Mouse (Mus musculus) CD4-positive, CD25-positive, alpha-beta regulatory T cell, adult 4 months (primary cell): ENCODE results near the gene Drc1. TPM values are rescaled to one million over a fixed set of nuclear protein-coding genes. Genes with fewer than 3 reads are reported as not detected.

Source experiments
- polyA plus RNA-seq, 2 experiments: library from polyadenylated mRNA; unstranded; fragments of 100-300 nt; shearing (Covaris generic); gene quantifications; one replicate each; pipeline ENCODE4 v1.2.1; 2017

The Drc1 gene
- polyA plus RNA-seq, 2 experiments from 2014 or later: 3.0 to 4.2 TPM

Other genes starting within 250 kb of the Drc1 start
- 10 to 100 TPM; 58.0 to 73.1 TPM for gene Tyms, start 207.8 kb upstream of the Drc1 start, polyA plus RNA-seq
- not detected for gene Garem2, start 176.2 kb upstream of the Drc1 start, polyA plus RNA-seq
- gene 3110082J24Rik, start 175.3 kb upstream of the Drc1 start, polyA plus RNA-seq: not detected
- 100 to 1,000 TPM in 1 of 2 experiments, 10 to 100 TPM in 1; 85.0 to 124 TPM for gene Hadha, start 126.2 kb upstream of the Drc1 start, polyA plus RNA-seq
- 100 to 1,000 TPM; 173 to 208 TPM for gene Hadhb, start 126.1 kb upstream of the Drc1 start, polyA plus RNA-seq
- gene Adgrf3, start 75.7 kb upstream of the Drc1 start, polyA plus RNA-seq: not detected
- 10 to 100 TPM; 16.8 to 20.6 TPM for gene Selenoi, start 48.8 kb upstream of the Drc1 start, polyA plus RNA-seq
- not detected for gene Otof, start 180.5 kb downstream of the Drc1 start, polyA plus RNA-seq
- gene 1700001C02Rik, start 184.7 kb downstream of the Drc1 start, polyA plus RNA-seq: not detected